ENCODE assay signal across 22 mouse cellular contexts in the genomic region with DNA sequence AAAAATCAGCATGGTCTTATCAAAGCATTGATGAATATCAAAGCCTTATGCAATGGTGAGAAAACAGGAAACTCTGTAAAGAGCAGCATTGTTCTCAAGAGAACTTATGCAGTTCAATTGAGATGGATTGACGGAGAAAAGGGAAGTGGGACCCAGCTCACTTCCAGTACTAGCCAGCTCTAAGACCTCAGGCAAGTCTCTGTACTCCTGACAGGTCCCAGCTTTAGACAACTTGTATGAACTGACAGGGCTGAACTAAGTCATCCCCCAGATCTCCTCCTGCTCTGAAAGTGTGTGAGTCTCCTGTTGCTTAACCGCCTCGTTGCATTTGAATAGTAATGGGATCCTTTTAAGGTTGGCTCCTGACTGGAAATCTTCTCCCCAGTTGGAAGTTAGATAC.
DNase-seq lines count a peak whose midpoint lies in the region; ATAC-seq and TF ChIP-seq lines count a peak whose summit lies in the region.
"Had no signal": no experiment of that assay in that cellular context is flagged by ENCODE, and none has a peak within 500 bp of the region (broad histone marks: within the 10 kb centered on the region; RNA-seq: fewer than 3 reads in every experiment).

No protein-coding gene starts in this region.

- TF ChIP-seq EP300 in stomach, postnatal 0 days (optimal IDR thresholded peaks at IDR 0.05): no peak

- H3K4me1 ChIP-seq in intestine, embryonic 15.5 days (replicated peaks): no peaks in the 10 kb centered on the region
- H3K4me1 ChIP-seq in intestine, postnatal 0 days (replicated peaks; ENCODE audit: control insufficient read depth, insufficient read depth, low read length): no peaks in the 10 kb centered on the region
- peaks cover 7% of the 10 kb centered on the region; the same call in 1 of the 2 replicates for H3K4me1 ChIP-seq in stomach, embryonic 14.5 days (ENCODE audit: control insufficient read depth, insufficient read depth, low read length)
- H3K4me1 ChIP-seq in stomach, postnatal 0 days (replicated peaks; ENCODE audit: control insufficient read depth, insufficient read depth): no peaks in the 10 kb centered on the region
- no peaks in the 10 kb centered on the region; the same call in 1 of the 2 replicates for H3K4me1 ChIP-seq in stomach, embryonic 16.5 days (ENCODE audit: control insufficient read depth, insufficient read depth, low read length)
- H3K4me1 ChIP-seq: forebrain, embryonic 12.5 days; liver, embryonic 13.5 days had no signal

- peak overlapping the region; percentile 22; the same call in 1 of the 2 replicates for H3K4me2 ChIP-seq in intestine, embryonic 15.5 days (replicated peaks)
- no peak overlapping the region for H3K4me2 ChIP-seq in intestine, postnatal 0 days (replicated peaks; ENCODE audit: low read depth)
- peak overlapping the region; percentile 23; the same call in 1 of the 2 replicates for H3K4me2 ChIP-seq in stomach, embryonic 14.5 days (replicated peaks; ENCODE audit: low read depth, low read length)
- H3K4me2 ChIP-seq in stomach, postnatal 0 days (replicated peaks; ENCODE audit: low read depth): no peak overlapping the region
- H3K4me2 ChIP-seq in stomach, embryonic 16.5 days (ENCODE audit: low read depth, low read length): peak overlapping the region; percentile 14
- H3K4me2 ChIP-seq: forebrain, embryonic 12.5 days; liver, embryonic 13.5 days; midbrain, embryonic 11.5 days had no signal

- H3K9me3 ChIP-seq in intestine, embryonic 15.5 days: no peaks in the 10 kb centered on the region
- H3K9me3 ChIP-seq in intestine, postnatal 0 days (ENCODE audit: control insufficient read depth): no peaks in the 10 kb centered on the region
- H3K9me3 ChIP-seq in stomach, embryonic 14.5 days (ENCODE audit: control insufficient read depth, low read depth, low read length): no peaks in the 10 kb centered on the region
- no peaks in the 10 kb centered on the region for H3K9me3 ChIP-seq in stomach, postnatal 0 days (ENCODE audit: control insufficient read depth, low read length)
- H3K9me3 ChIP-seq in stomach, embryonic 16.5 days (replicated peaks; ENCODE audit: control insufficient read depth, low read length): no peaks in the 10 kb centered on the region
- H3K9me3 ChIP-seq: forebrain, embryonic 12.5 days; liver, embryonic 13.5 days had no signal

- no peak for DNase-seq in stomach, postnatal 0 days (ENCODE audit: low spot score)
- peak; percentile 5 for DNase-seq in embryo, embryonic 9.5 days (ENCODE audit: extremely low spot score)
- DNase-seq in yolk sac, embryonic 10.5 days (ENCODE audit: low spot score): no peak
- DNase-seq in cerebellum, adult 8-10 months: no peak
- DNase-seq: adrenal gland, adult 2 months; cerebellum, adult 9-11 months; gastrocnemius, postnatal 10 days; heart, adult 2 months; heart, postnatal 4 days; kidney, postnatal 4 days; layer of hippocampus, adult 9-11 months; liver, embryonic 13.5 days; lung, embryonic 14.5 days; lung, postnatal 36 days; thymus, postnatal 14 days had no signal

- 41% methylated on average over 3 of the region's 3 CpGs for WGBS in intestine, embryonic 15.5 days
- 57% methylated on average over 3 of the region's 3 CpGs for WGBS in intestine, postnatal 0 days
- WGBS in stomach, embryonic 14.5 days: 31% methylated on average over 3 of the region's 3 CpGs
- WGBS in stomach, postnatal 0 days: 54% methylated on average over 3 of the region's 3 CpGs
- 43% methylated on average over 3 of the region's 3 CpGs for WGBS in stomach, embryonic 16.5 days

- no peak overlapping the region for H3K4me3 ChIP-seq in intestine, embryonic 15.5 days (replicated peaks)
- H3K4me3 ChIP-seq in intestine, postnatal 0 days (ENCODE audit: low read depth, low read length): no peak overlapping the region
- H3K4me3 ChIP-seq in stomach, embryonic 14.5 days (ENCODE audit: low read depth, low read length): no peak overlapping the region
- H3K4me3 ChIP-seq in stomach, postnatal 0 days (ENCODE audit: low read depth, low read length): no peak overlapping the region
- no peak overlapping the region for H3K4me3 ChIP-seq in stomach, embryonic 16.5 days (replicated peaks; ENCODE audit: low read length)
- H3K4me3 ChIP-seq: forebrain, embryonic 12.5 days; heart, adult 2 months; liver, embryonic 13.5 days had no signal

- H3K36me3 ChIP-seq in intestine, embryonic 15.5 days: no peaks in the 10 kb centered on the region
- H3K36me3 ChIP-seq in intestine, postnatal 0 days (ENCODE audit: control insufficient read depth, insufficient read depth): no peaks in the 10 kb centered on the region
- no peaks in the 10 kb centered on the region for H3K36me3 ChIP-seq in stomach, embryonic 14.5 days (ENCODE audit: control insufficient read depth, insufficient read depth, low read length)
- H3K36me3 ChIP-seq in stomach, postnatal 0 days (ENCODE audit: control insufficient read depth, insufficient read depth, low read length): no peaks in the 10 kb centered on the region
- H3K36me3 ChIP-seq in stomach, embryonic 16.5 days (ENCODE audit: control insufficient read depth, insufficient read depth, low read length): no peaks in the 10 kb centered on the region
- H3K36me3 ChIP-seq: forebrain, embryonic 12.5 days; liver, embryonic 13.5 days had no signal

- no peaks in the 10 kb centered on the region for H3K27me3 ChIP-seq in intestine, embryonic 15.5 days (replicated peaks)
- H3K27me3 ChIP-seq in intestine, postnatal 0 days (replicated peaks; ENCODE audit: control insufficient read depth, insufficient read depth, low read length): no peaks in the 10 kb centered on the region
- no peaks in the 10 kb centered on the region for H3K27me3 ChIP-seq in stomach, embryonic 14.5 days (ENCODE audit: control insufficient read depth, insufficient read depth, low read length)
- H3K27me3 ChIP-seq in stomach, postnatal 0 days (ENCODE audit: control insufficient read depth, insufficient read depth, low read length): no peaks in the 10 kb centered on the region
- no peaks in the 10 kb centered on the region for H3K27me3 ChIP-seq in stomach, embryonic 16.5 days (ENCODE audit: control insufficient read depth, insufficient read depth, low read length)
- H3K27me3 ChIP-seq: CH12.LX; forebrain, embryonic 12.5 days; liver, embryonic 13.5 days had no signal

- no peak overlapping the region for H3K27ac ChIP-seq in intestine, embryonic 15.5 days
- no peak overlapping the region for H3K27ac ChIP-seq in intestine, postnatal 0 days (ENCODE audit: low read depth, low read length)
- H3K27ac ChIP-seq in stomach, embryonic 14.5 days (ENCODE audit: low read length): no peak overlapping the region
- no peak overlapping the region for H3K27ac ChIP-seq in stomach, postnatal 0 days (replicated peaks)
- H3K27ac ChIP-seq in stomach, embryonic 16.5 days (ENCODE audit: low read length): no peak overlapping the region
- H3K27ac ChIP-seq: forebrain, embryonic 12.5 days; heart, adult 2 months; liver, embryonic 13.5 days had no signal

- H3K9ac ChIP-seq in intestine, embryonic 15.5 days: no peak overlapping the region
- no peak overlapping the region for H3K9ac ChIP-seq in intestine, postnatal 0 days (ENCODE audit: low read depth, low read length)
- H3K9ac ChIP-seq in stomach, embryonic 14.5 days (replicated peaks; ENCODE audit: low read depth, low read length): no peak overlapping the region
- H3K9ac ChIP-seq in stomach, postnatal 0 days (ENCODE audit: low read length): no peak overlapping the region
- H3K9ac ChIP-seq in stomach, embryonic 16.5 days (ENCODE audit: low read length): no peak overlapping the region
- H3K9ac ChIP-seq: forebrain, embryonic 12.5 days; liver, embryonic 13.5 days; lung, embryonic 14.5 days had no signal

- no peak for TF ChIP-seq CTCF in intestine, postnatal 0 days (IDR thresholded peaks at IDR 0.05; ENCODE audit: low read depth)
- no peak for TF ChIP-seq CTCF in stomach, postnatal 0 days (IDR thresholded peaks at IDR 0.05; ENCODE audit: low read depth)

- no peak for ATAC-seq in intestine, embryonic 15.5 days
- ATAC-seq in intestine, postnatal 0 days: no peak
- ATAC-seq in stomach, embryonic 14.5 days (ENCODE audit: insufficient number of reproducible peaks, insufficient read depth, low FRiP score, low read depth): no peak
- ATAC-seq in stomach, postnatal 0 days (ENCODE audit: low FRiP score, low TSS enrichment): no peak
- ATAC-seq in stomach, embryonic 16.5 days (ENCODE audit: insufficient read depth, low FRiP score): no peak

Comparison
In these comparisons a context has a peak if more than half of its experiments do, and no peak if none do; other contexts are left out.
1. H3K4me2 ChIP-seq: peak in intestine, embryonic 15.5 days (single experiment), stomach, embryonic 14.5 days (single experiment) and stomach, embryonic 16.5 days (single experiment); none in intestine, postnatal 0 days (single experiment) and stomach, postnatal 0 days (single experiment).